In the genomic region with DNA sequence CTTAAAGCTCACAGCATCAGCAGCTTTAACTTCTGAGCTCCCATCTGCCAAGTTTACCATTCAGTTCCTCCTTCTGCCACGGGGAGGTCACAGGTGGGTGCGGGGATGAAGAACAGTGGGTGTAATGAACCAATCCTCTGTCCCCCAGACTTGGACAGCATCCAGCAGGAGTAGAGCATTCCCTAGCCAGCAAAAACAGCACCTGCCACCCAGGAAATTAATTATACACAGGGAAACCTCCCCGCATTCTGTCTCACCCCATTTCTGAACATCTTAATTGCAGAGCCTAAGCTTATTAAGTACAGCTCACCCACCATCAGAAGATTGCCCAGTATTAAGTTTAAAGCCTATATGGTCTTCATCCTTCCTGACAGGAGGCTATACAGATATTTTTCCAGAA, we compare ENCODE assay signal across 16 mouse cellular contexts.
DNase-seq lines count a peak whose midpoint lies in the region; ATAC-seq lines count a peak whose summit lies in the region.
"Had no signal": no experiment of that assay in that cellular context is flagged by ENCODE, and none has a peak within 500 bp of the region (broad histone marks: within the 10 kb centered on the region; RNA-seq: fewer than 3 reads in every experiment).

No protein-coding gene starts in this region.

- no peak overlapping the region for H3K9ac ChIP-seq in forebrain, embryonic 15.5 days (replicated peaks)
- H3K9ac ChIP-seq: heart, embryonic 15.5 days; intestine, embryonic 15.5 days; limb, embryonic 13.5 days; liver, postnatal 0 days; stomach, embryonic 15.5 days had no signal

- 17% methylated on average over 3 of the region's 3 CpGs for WGBS in forebrain, embryonic 15.5 days

- peaks cover 20% of the 10 kb centered on the region for H3K4me1 ChIP-seq in forebrain, embryonic 15.5 days
- H3K4me1 ChIP-seq: intestine, embryonic 15.5 days; stomach, embryonic 15.5 days had no signal

- H3K27me3 ChIP-seq in forebrain, embryonic 15.5 days: no peaks in the 10 kb centered on the region
- H3K27me3 ChIP-seq: heart, embryonic 15.5 days; intestine, embryonic 15.5 days; limb, embryonic 13.5 days; stomach, embryonic 15.5 days had no signal

- no peak overlapping the region for H3K27ac ChIP-seq in forebrain, embryonic 15.5 days (replicated peaks)
- H3K27ac ChIP-seq: heart, embryonic 15.5 days; intestine, embryonic 15.5 days; limb, embryonic 13.5 days; stomach, embryonic 15.5 days had no signal

- no peak overlapping the region for H3K4me2 ChIP-seq in forebrain, embryonic 15.5 days (replicated peaks)
- H3K4me2 ChIP-seq: heart, embryonic 15.5 days; intestine, embryonic 15.5 days; limb, embryonic 13.5 days; stomach, embryonic 15.5 days had no signal

- no peaks in the 10 kb centered on the region for H3K9me3 ChIP-seq in forebrain, embryonic 15.5 days
- H3K9me3 ChIP-seq: heart, embryonic 15.5 days; intestine, embryonic 15.5 days; limb, embryonic 13.5 days; stomach, embryonic 15.5 days had no signal

- no peak overlapping the region for H3K4me3 ChIP-seq in forebrain, embryonic 15.5 days
- H3K4me3 ChIP-seq: heart, embryonic 15.5 days; intestine, embryonic 15.5 days; limb, embryonic 13.5 days; stomach, embryonic 15.5 days had no signal

- ATAC-seq in forebrain, embryonic 15.5 days (replicated peaks): peak; percentile 76
- ATAC-seq: intestine, embryonic 15.5 days; liver, postnatal 0 days had no signal

- peak; percentile 17 for DNase-seq in kidney, adult 11 months
- DNase-seq in kidney, adult 8-10 months: no peak
- peak; percentile 18 for DNase-seq in Muller cell, postnatal 12 days (ENCODE audit: inconsistent ontology term)
- peak; percentile 29 to 58 for DNase-seq in kidney, postnatal 4 days
- DNase-seq in B cell, adult 2 months: no peak
- no peak for DNase-seq in frontal cortex, postnatal 36 days (ENCODE audit: low spot score in 2 of 2)
- no peak for DNase-seq in thymus, adult 18-20 months
- DNase-seq: cerebellum, adult 9-11 months; liver, postnatal 0 days; right cerebral cortex, postnatal 4 days; thymus, postnatal 36 days had no signal

- no peaks in the 10 kb centered on the region for H3K36me3 ChIP-seq in forebrain, embryonic 15.5 days
- H3K36me3 ChIP-seq: heart, embryonic 15.5 days; intestine, embryonic 15.5 days; limb, embryonic 13.5 days; stomach, embryonic 15.5 days had no signal

Comparison
In these comparisons a context has a peak if more than half of its experiments do, and no peak if none do; other contexts are left out.
1. DNase-seq: peak in kidney, adult 11 months (single experiment), Muller cell, postnatal 12 days (single experiment) and kidney, postnatal 4 days (2 of 2); none in kidney, adult 8-10 months (0 of 2), B cell, adult 2 months (0 of 2), frontal cortex, postnatal 36 days (0 of 2) and thymus, adult 18-20 months (0 of 2).